Mouse (Mus musculus): ENCODE measurements around the gene Akr1b8.
"Not testable (repeated sequence)": the region's sequence is repeated elsewhere in the genome, so short reads cannot be mapped to it uniquely, and the experiment has no call there.

DNA sequence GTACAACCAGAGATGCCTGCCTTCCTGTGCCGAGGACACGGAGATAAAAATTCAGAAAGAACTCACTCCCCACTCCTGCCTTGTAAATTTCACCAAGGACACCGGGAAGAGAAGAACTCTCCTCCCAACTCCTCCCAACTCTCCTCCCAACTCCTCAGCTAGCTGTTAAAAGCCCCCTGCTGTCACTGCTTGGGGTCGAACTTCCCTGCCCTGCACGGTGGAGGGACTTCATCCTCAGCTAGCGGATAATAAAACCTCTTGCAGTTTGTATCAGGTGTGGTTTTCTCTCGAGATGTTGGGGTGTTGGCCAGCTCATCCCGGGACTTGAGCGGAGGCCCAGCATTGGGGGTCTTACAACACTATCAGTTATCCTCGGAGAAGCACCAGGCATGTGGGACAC is 2.4 kb upstream of the Akr1b8 start:
- not testable (repeated sequence) for TF ChIP-seq CTCF, POLR2A (IDR thresholded peaks at IDR 0.05; ENCODE audit: extremely low read depth, insufficient read depth, low read length)
